Comparison of ENCODE assay signal across 22 mouse cellular contexts in genomic region chr13:30334667-30335066, GRCm38 (mm10). TPM values are rescaled to one million over a fixed set of nuclear protein-coding genes. Genes with fewer than 3 reads are reported as not detected.
DNase-seq lines count a peak whose midpoint lies in the region; ATAC-seq and TF ChIP-seq lines count a peak whose summit lies in the region.
"Had no signal": no experiment of that assay in that cellular context is flagged by ENCODE, and none has a peak within 500 bp of the region (broad histone marks: within the 10 kb centered on the region; RNA-seq: fewer than 3 reads in every experiment).

No protein-coding gene starts in this region.

- WGBS in bone marrow, adult 2 months = 70% methylated on average over 3 of the region's 3 CpGs

- peaks cover 0 to 29% of the 10 kb centered on the region in 2 experiments; a peak in 2 of 4 replicates for H3K36me3 ChIP-seq in MEL (ENCODE audit: control insufficient read depth in 1 of 2, insufficient read depth in 2 of 2, low read length in 2 of 2)
- H3K36me3 ChIP-seq: embryonic facial prominence, embryonic 13.5 days; forebrain, embryonic 10.5 days; heart, embryonic 12.5 days; hindbrain, embryonic 12.5 days had no signal

- H3K4me1 ChIP-seq in MEL (ENCODE audit: control insufficient read depth in 1 of 2, insufficient read depth in 2 of 2, low read length in 2 of 2) = peaks cover 18 to 21% of the 10 kb centered on the region in 2 experiments
- no peaks in the 10 kb centered on the region; the same call in 1 of the 2 replicates for H3K4me1 ChIP-seq in bone marrow, adult 2 months (ENCODE audit: control insufficient read depth, insufficient read depth, low read length)

- TF ChIP-seq EP300 in MEL (IDR thresholded peaks at IDR 0.05; ENCODE audit: low read depth in 1 of 2, low read length in 2 of 2) = no peak

- no peaks in the 10 kb centered on the region for H3K9me3 ChIP-seq in MEL (replicated peaks; ENCODE audit: insufficient read depth, low read length)
- H3K9me3 ChIP-seq: embryonic facial prominence, embryonic 13.5 days; forebrain, embryonic 10.5 days; heart, embryonic 12.5 days; hindbrain, embryonic 12.5 days had no signal

- no peak for TF ChIP-seq CTCF in MEL (IDR thresholded peaks at IDR 0.05 in 2 of 3, conservative IDR thresholded peaks at IDR 0.05 in 1 of 3; ENCODE audit: control insufficient read depth in 1 of 3, insufficient read depth in 1 of 3, low read depth in 2 of 3, low read length in 3 of 3, poor library complexity in 1 of 3, severe bottlenecking in 1 of 3)
- TF ChIP-seq CTCF in bone marrow, adult 2 months (IDR thresholded peaks at IDR 0.05; ENCODE audit: control insufficient read depth, insufficient read depth, low read length) = no peak

- H3K79me2 ChIP-seq in MEL (ENCODE audit: control insufficient read depth, insufficient read depth, low read length, poor library complexity) = no peaks in the 10 kb centered on the region; the same call in 1 of the 2 replicates

- no peaks in the 10 kb centered on the region for H3K27me3 ChIP-seq in MEL (ENCODE audit: control insufficient read depth in 1 of 2, insufficient read depth in 2 of 2, low read length in 2 of 2)
- H3K27me3 ChIP-seq: CH12.LX had no signal

- peak overlapping the region; percentile 22 for H3K27ac ChIP-seq in MEL (ENCODE audit: control insufficient read depth, low read depth, low read length)
- H3K27ac ChIP-seq in bone marrow, adult 2 months (ENCODE audit: control insufficient read depth, insufficient read depth, low read depth, low read length, poor library complexity) = 0 out of 2 replicates have a peak overlapping the region, but pooled peaks have one; percentile 1
- H3K27ac ChIP-seq: embryonic facial prominence, embryonic 13.5 days; forebrain, embryonic 10.5 days; gastrocnemius, adult 2 months; hindbrain, embryonic 12.5 days had no signal

- no peak for TF ChIP-seq RAD21 in MEL (IDR thresholded peaks at IDR 0.05; ENCODE audit: low read depth, low read length)

- peak overlapping the region; percentile 44 to 63; a peak in 2 of 4 replicates for H3K4me3 ChIP-seq in MEL (ENCODE audit: control insufficient read depth in 1 of 2, insufficient read depth in 1 of 2, low read depth in 2 of 2, low read length in 2 of 2)
- H3K4me3 ChIP-seq in bone marrow, adult 2 months (replicated peaks; ENCODE audit: control insufficient read depth, low read depth, low read length) = no peak overlapping the region
- H3K4me3 ChIP-seq: embryonic facial prominence, embryonic 13.5 days; forebrain, embryonic 10.5 days; gastrocnemius, adult 2 months; heart, embryonic 12.5 days; hindbrain, embryonic 12.5 days had no signal

- ATAC-seq in megakaryocyte-erythroid progenitor cell, adult 5-6 weeks (replicated peaks; ENCODE audit: low FRiP score, low TSS enrichment, poor library complexity, severe bottlenecking) = no peak
- ATAC-seq: forebrain, embryonic 14.5 days; hindbrain, embryonic 16.5 days; inflammation-experienced regulatory T-cells, adult 6 months; intestine, postnatal 0 days had no signal

- no peak overlapping the region for H3K9ac ChIP-seq in MEL (ENCODE audit: control insufficient read depth, low read depth, low read length, poor library complexity, severe bottlenecking)
- H3K9ac ChIP-seq: embryonic facial prominence, embryonic 13.5 days; heart, embryonic 12.5 days; hindbrain, embryonic 12.5 days had no signal

- DNase-seq in adrenal gland, postnatal 10 days = peak; percentile 33
- DNase-seq in adrenal gland, postnatal 4 days (ENCODE audit: low spot score in 2 of 2) = no peak
- peak; percentile 39 for DNase-seq in MEL (ENCODE audit: low read depth, low spot score)
- DNase-seq in retina, postnatal 1 day = peak; percentile 27
- DNase-seq: cerebellum, adult 18-20 months; cerebellum, adult 9-11 months; cerebellum, postnatal 36 days; gastrocnemius, adult 2 months; gastrocnemius, postnatal 25 days; heart, postnatal 4 days had no signal

- no peak for TF ChIP-seq POLR2A in MEL (IDR thresholded peaks at IDR 0.05; ENCODE audit: control insufficient read depth in 1 of 2, insufficient read depth in 1 of 2, low read depth in 1 of 2, low read length in 2 of 2, poor library complexity in 1 of 2)
- TF ChIP-seq POLR2A in bone marrow, adult 2 months (IDR thresholded peaks at IDR 0.05; ENCODE audit: borderline replicate concordance, control insufficient read depth, low read depth, low read length) = no peak

TF ChIP-seq in MEL, 35 proteins besides CTCF, POLR2A, EP300 and RAD21:
- TF ChIP-seq GABPA (IDR thresholded peaks at IDR 0.05; ENCODE audit: low read depth, low read length) (no peak), USF2 (IDR thresholded peaks at IDR 0.05; ENCODE audit: borderline replicate concordance in 1 of 2, insufficient read depth in 1 of 2, low read depth in 1 of 2, low read length in 2 of 2) (no peak), BHLHE40 (IDR thresholded peaks at IDR 0.05; ENCODE audit: borderline replicate concordance, low read depth, low read length) (no peak), TBP (IDR thresholded peaks at IDR 0.05; ENCODE audit: low read depth, low read length) (no peak), ZC3H11A (IDR thresholded peaks at IDR 0.05; ENCODE audit: low read depth, low read length) (no peak), E2F4 (IDR thresholded peaks at IDR 0.05; ENCODE audit: borderline replicate concordance, low read depth, low read length) (no peak), MAX (IDR thresholded peaks at IDR 0.05; ENCODE audit: low read length) (no peak), MYB (IDR thresholded peaks at IDR 0.05; ENCODE audit: low read depth, low read length) (no peak), HCFC1 (IDR thresholded peaks at IDR 0.05; ENCODE audit: low read depth, low read length) (no peak), MXI1 (IDR thresholded peaks at IDR 0.05; ENCODE audit: low read depth, low read length) (no peak; the same call in 1 of the 2 replicates), ZKSCAN1 (IDR thresholded peaks at IDR 0.05; ENCODE audit: low read depth, low read length) (no peak), RCOR1 (IDR thresholded peaks at IDR 0.05; ENCODE audit: low read depth, low read length) (no peak), JUND (IDR thresholded peaks at IDR 0.05; ENCODE audit: low read depth, low read length) (no peak), SMC3 (IDR thresholded peaks at IDR 0.05; ENCODE audit: low read depth, low read length) (no peak), NRF1 (IDR thresholded peaks at IDR 0.05; ENCODE audit: insufficient read depth, low read depth, low read length, poor library complexity, severe bottlenecking) (no peak), MAFK (IDR thresholded peaks at IDR 0.05; ENCODE audit: borderline replicate concordance, low read depth, low read length) (no peak), USF1 (IDR thresholded peaks at IDR 0.05; ENCODE audit: low read depth, low read length) (no peak), NELFE (IDR thresholded peaks at IDR 0.05; ENCODE audit: low read depth, low read length) (no peak), SIN3A (IDR thresholded peaks at IDR 0.05; ENCODE audit: low read length) (no peak)

RNA-seq across cellular contexts. Expression of gene Agtr1a, which starts 1.6 kb away (rescaled TPM):
- total RNA-seq in adrenal gland, postnatal 10 days (2021) = 100 to 1,000 TPM; 128 to 158 TPM
- 100 to 1,000 TPM; 151 to 162 TPM for total RNA-seq in adrenal gland, postnatal 4 days (2021)
- total RNA-seq in MEL (2012; rRNA removed) = 0.75 and 3.0 TPM in 2 replicates
- polyA plus RNA-seq in MEL (2012; ENCODE audit: insufficient read depth in 1 of 2, insufficient read length in 2 of 2, low read depth in 1 of 2, low replicate concordance in 2 of 2, missing spikeins in 1 of 2) = 1 to 10 TPM in 1 of 2 experiments, not detected in 1; 2.7 TPM
- polyA plus RNA-seq in bone marrow, adult 2 months (2011; ENCODE audit: insufficient read depth, insufficient read length, low replicate concordance, missing spikeins) = 7.6 and 16.7 TPM in 2 replicates
- total RNA-seq in megakaryocyte-erythroid progenitor cell, adult 5-6 weeks (2014; fragmentation: Nextera tagmentation) = 4.5 and 14.8 TPM in 2 replicates
- 2.8 and 9.7 TPM in 2 replicates for total RNA-seq in megakaryocyte-erythroid progenitor cell, adult 5-6 weeks (2017)
- total RNA-seq: CH12.LX; granulocyte monocyte progenitor cell, adult 5-6 weeks had no signal
- polyA plus RNA-seq: inflammation-experienced regulatory T-cells, adult 6 months had no signal

Comparison
In these comparisons a context has a peak if more than half of its experiments do, and no peak if none do; other contexts are left out.
1. DNase-seq: peak in adrenal gland, postnatal 10 days (single experiment), MEL (single experiment) and retina, postnatal 1 day (single experiment); none in adrenal gland, postnatal 4 days (0 of 2).
2. RNA of gene Agtr1a, which starts 1.6 kb away (total RNA-seq): 151 to 162 TPM in adrenal gland, postnatal 4 days and 128 to 158 TPM in adrenal gland, postnatal 10 days; 2.8 to 14.8 TPM in megakaryocyte-erythroid progenitor cell, adult 5-6 weeks and 0.75 to 3.0 TPM in MEL; every median in the first group is over 4 times any median in the second.